Mouse (Mus musculus) intestine, postnatal 0 days (tissue): ENCODE data around the gene Mpc2. TPM values are rescaled to one million over a fixed set of nuclear protein-coding genes. Genes with fewer than 3 reads are reported as not detected.

Experiments
- ATAC-seq: fragments of 200-750 bp; cut with Nextera tagmentation; 2 replicates; pipeline ENCODE4 v1.8.0; 2017; ENCODE audit warnings: mild to moderate bottlenecking, moderate TSS enrichment, moderate library complexity
- H3K27ac ChIP-seq: fragments of 300-500 bp; sonication (generic); 2 replicates; pipeline ENCODE4 v1.5.1; 2014; ENCODE audit warnings: mild to moderate bottlenecking, low read depth, low read length, moderate library complexity
- H3K27me3 ChIP-seq: fragments of 300-500 bp; sonication (generic); replicated peaks from 2 replicates; pipeline ENCODE4 v1.6.1; 2014; ENCODE audit warnings: low read length, mixed read lengths; ENCODE audit not compliant: control insufficient read depth, insufficient read depth
- H3K36me3 ChIP-seq: fragments of 300-500 bp; sonication (generic); 2 replicates; pipeline ENCODE4 v1.6.1; 2014; ENCODE audit warnings: mild to moderate bottlenecking, moderate library complexity; ENCODE audit not compliant: control insufficient read depth, insufficient read depth
- H3K4me1 ChIP-seq: fragments of 300-500 bp; sonication (generic); replicated peaks from 2 replicates; pipeline ENCODE4 v1.6.1; 2014; ENCODE audit warnings: antibody characterized with exemption, low read length, mixed read lengths; ENCODE audit not compliant: control insufficient read depth, insufficient read depth
- H3K4me2 ChIP-seq: fragments of 300-500 bp; sonication (generic); replicated peaks from 2 replicates; pipeline ENCODE4 v1.6.1; 2014; ENCODE audit warnings: low read depth, mild to moderate bottlenecking, moderate library complexity
- H3K4me3 ChIP-seq: fragments of 300-500 bp; sonication (generic); 2 replicates; pipeline ENCODE4 v1.5.1; 2014; ENCODE audit warnings: low read depth, low read length
- H3K9ac ChIP-seq: fragments of 300-500 bp; sonication (generic); 2 replicates; pipeline ENCODE4 v1.6.1; 2014; ENCODE audit warnings: mild to moderate bottlenecking, low read depth, low read length
- H3K9me3 ChIP-seq: fragments of 300-500 bp; sonication (generic); 2 replicates; pipeline ENCODE4 v1.6.1; 2016; ENCODE audit warnings: mixed run types; ENCODE audit not compliant: control insufficient read depth
- CTCF ChIP-seq: sonication (generic); IDR thresholded peaks from 2 replicates; pipeline ENCODE4 v1.5.1; 2016; ENCODE audit warnings: low read depth, mild to moderate bottlenecking, control low read depth, antibody characterized with exemption, moderate library complexity
- whole genome bisulfite sequencing: fragments of 180-500 bp; shearing (Covaris S2); extraction: QIAGEN DNeasy Blood & Tissue Kit; methylation state at CpG from one replicate; pipeline ENCODE4 v1.1.7; 2014; 5-methylcytosine and 5-hydroxymethylcytosine counted together
- polyA plus RNA-seq: library from polyadenylated mRNA; unstranded; fragments of >200 nt; fragmentation: Nextera tagmentation; extraction: Ambion mirVana; gene quantifications from 2 replicates; pipeline ENCODE4 v1.2.1, GENCODE M21; 2015

Gene Mpc2
- polyA plus RNA-seq, 1 experiment from 2014 or later = 203 TPM

DNA sequence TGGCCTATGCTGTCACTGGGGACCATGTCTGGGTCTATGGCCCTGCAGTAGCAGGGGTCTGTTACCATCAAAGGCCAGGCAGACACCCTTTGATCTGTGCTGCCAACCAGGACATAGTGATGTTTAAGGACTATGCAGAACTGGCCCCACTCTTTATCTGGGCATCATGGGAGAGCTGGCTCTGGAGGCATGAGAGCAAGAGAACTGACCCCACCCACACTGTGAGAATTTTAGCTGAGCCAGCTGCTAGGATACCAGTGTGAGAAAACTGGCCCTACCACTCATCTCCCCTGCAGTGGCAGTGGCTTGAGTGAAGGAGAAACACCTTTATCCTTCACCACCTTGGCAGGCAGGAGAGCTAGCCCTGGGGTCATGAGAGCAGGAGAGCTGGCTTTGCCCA, 19.2 kb upstream of the Mpc2 start:
- Histone ChIP-seq H3K9ac (no peak overlapping the region), H3K27me3 (no peaks in the 10 kb centered on the region), H3K4me3 (no peak overlapping the region), H3K9me3 (no peaks in the 10 kb centered on the region), H3K4me2 (no peak overlapping the region), H3K36me3 (no peaks in the 10 kb centered on the region), H3K27ac (no peak overlapping the region), H3K4me1 (no peaks in the 10 kb centered on the region)
- no peak for TF ChIP-seq CTCF
- ATAC-seq = no peak

DNA sequence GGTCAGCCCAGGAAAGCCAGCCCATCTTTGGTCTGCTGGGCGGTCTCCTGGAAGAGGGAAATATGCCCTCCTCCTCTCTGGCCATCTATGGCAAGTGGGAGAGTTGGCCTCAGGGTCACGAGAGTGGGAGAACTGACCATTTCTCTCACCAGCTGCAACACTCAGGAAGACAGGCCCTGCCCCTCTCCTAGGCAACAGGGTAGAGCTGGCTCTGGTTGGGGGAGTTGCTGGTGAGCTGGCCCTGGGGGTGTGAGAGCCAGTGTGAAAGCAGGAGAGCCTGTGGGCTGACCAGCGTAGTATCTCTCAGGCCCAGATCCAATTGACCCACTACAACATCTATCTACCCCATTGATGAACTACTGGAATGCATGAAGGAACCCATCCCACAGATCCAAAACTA, 18.7 kb upstream of the Mpc2 start:
- Histone ChIP-seq H3K27me3 (no peaks in the 10 kb centered on the region), H3K9me3 (no peaks in the 10 kb centered on the region), H3K4me2 (no peak overlapping the region), H3K36me3 (no peaks in the 10 kb centered on the region), H3K4me3 (no peak overlapping the region), H3K9ac (no peak overlapping the region), H3K27ac (no peak overlapping the region), H3K4me1 (no peaks in the 10 kb centered on the region)
- ATAC-seq = no peak
- no peak for TF ChIP-seq CTCF
- 93% methylated on average over 3 of the region's 3 CpGs for WGBS

DNA sequence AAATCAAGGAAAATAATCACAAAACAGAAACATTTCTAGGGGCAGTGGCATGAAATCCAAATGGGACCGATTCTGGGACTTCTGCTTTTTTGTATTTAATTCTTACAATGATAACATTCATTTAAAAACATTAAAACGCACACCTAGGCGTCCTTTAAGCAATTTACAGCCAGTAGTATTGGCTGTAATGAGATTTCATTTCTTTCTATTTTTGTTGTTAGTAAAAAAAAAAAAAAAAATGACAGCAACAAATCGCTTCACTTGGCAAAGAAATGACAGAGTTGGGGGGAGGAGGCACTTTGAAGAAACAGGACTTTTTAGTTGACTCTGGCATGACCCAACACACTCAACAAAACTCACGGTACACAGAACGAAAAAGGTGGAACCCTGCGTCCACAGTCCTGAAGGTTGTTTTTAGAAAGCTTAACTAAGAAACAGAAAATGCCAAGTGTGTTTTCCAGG, 1.4 kb upstream of the Mpc2 start:
- Histone ChIP-seq H3K4me3 (peak overlapping the region; percentile 97), H3K9ac (peak overlapping the region; percentile 90), H3K27me3 (no peaks in the 10 kb centered on the region), H3K9me3 (no peaks in the 10 kb centered on the region), H3K4me2 (peak overlapping the region; percentile 80), H3K27ac (no peak overlapping the region), H3K4me1 (no peaks in the 10 kb centered on the region), H3K36me3 (no peaks in the 10 kb centered on the region)
- no peak for TF ChIP-seq CTCF
- 18% methylated on average over 7 of the region's 7 CpGs for WGBS
- ATAC-seq = no peak

DNA sequence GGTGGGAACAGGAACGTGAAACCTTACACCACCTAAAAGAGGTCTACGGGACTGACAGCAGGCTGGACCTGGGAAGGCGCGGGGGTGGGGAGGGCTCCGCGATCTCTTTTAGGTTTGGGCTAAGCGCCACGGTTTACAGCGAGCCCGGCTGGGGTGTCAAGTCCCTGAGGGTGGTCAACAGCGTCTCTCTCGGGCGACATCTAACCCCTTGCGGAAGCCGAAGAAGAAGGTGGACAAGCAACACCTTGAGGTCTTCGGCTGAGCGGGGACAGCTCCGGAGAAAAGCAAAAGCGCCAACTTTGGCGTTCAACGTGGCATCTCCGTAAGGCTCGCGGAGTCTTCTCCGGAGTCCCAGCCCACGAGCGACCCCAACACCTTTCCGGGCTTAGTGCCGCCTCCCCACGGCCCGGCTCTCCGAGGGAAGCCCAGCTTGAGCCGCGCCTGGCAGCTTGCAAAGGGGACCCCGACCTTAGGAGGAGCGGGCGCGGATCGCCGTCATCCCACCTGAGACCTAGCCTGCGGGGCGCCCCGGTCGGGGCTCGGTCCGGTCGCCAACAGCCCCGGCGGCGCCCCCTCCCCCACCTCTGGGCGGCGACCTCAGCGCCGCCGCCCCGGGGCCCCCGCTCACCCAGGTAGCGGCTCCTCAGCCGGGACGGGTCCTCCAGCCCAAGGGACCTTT, 795 bp upstream of the Mpc2 start:
- under 1% methylated on average over 54 of the region's 60 CpGs for WGBS
- peak overlapping the region; percentile 97 for H3K4me3 ChIP-seq
- ATAC-seq = peak; percentile 0
- no peaks in the 10 kb centered on the region for H3K27me3 ChIP-seq
- no peaks in the 10 kb centered on the region for H3K36me3 ChIP-seq
- peak overlapping the region; percentile 97 for H3K27ac ChIP-seq
- no peaks in the 10 kb centered on the region for H3K9me3 ChIP-seq
- no peaks in the 10 kb centered on the region for H3K4me1 ChIP-seq
- TF ChIP-seq CTCF = no peak; the same call in 1 of the 2 replicates
- peak overlapping the region; percentile 80 for H3K4me2 ChIP-seq
- peak overlapping the region; percentile 90 for H3K9ac ChIP-seq

DNA sequence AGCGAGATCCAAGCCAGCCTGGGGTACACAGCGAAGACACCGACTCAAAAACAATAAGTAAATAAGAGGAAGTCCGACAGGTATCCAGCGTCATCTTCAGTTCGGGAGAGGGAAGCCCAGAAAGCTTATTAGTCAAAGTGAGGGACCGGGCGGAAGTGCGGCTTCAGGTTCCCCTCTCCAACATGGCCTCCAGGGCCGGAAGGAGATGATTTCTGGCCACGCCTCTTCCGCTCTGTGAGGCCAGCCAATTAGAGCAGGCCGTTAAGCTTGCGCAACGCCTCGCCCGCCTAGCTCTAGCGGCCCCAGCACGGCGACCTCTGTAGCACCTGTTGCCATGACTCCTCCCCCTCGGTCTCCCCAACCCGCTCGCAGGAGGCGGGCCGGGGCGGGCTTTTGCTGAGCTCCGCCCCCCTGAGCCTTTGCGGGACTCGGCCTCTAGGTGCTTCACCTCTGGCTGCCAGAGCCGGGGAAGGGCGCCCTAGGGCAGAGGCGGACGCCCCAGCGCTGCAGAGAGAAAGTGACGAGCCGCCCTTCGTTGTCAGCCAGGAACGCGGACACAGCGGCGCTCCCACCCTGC, 452 bp downstream of the Mpc2 start:
- peak; percentile 73 for TF ChIP-seq CTCF
- Histone ChIP-seq H3K27me3 (no peaks in the 10 kb centered on the region), H3K36me3 (no peaks in the 10 kb centered on the region), H3K9me3 (no peaks in the 10 kb centered on the region), H3K9ac (peak overlapping the region; percentile 90), H3K4me3 (peak overlapping the region; percentile 97), H3K27ac (peak overlapping the region; percentile 97), H3K4me1 (no peaks in the 10 kb centered on the region), H3K4me2 (peak overlapping the region; percentile 81)
- WGBS = 0% methylated on average over 40 of the region's 41 CpGs
- ATAC-seq = peak; percentile 95

DNA sequence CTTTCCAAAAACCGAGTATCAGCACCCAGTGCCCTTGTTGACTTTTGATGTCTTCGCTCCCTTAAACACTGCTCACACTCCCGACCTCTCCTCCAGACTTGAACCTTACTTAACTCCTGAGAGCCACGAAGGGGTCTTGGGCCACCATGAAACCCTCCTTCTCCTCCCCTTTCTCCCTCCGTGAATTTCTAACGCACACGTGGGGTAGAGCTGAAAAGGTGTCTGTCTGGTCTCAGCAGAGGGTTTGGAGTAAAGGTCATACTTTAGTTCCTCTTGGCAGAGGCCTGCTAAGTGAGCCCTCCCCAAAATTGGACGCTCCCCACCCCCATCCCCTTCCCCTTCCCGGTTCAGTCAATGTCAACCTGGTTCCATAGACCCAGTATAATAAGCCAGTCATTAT, 1.2 kb downstream of the Mpc2 start:
- peak overlapping the region; percentile 95 for H3K27ac ChIP-seq
- peak overlapping the region; percentile 81 for H3K4me2 ChIP-seq
- no peak for TF ChIP-seq CTCF
- no peak for ATAC-seq
- no peaks in the 10 kb centered on the region for H3K9me3 ChIP-seq
- no peaks in the 10 kb centered on the region for H3K4me1 ChIP-seq
- peak overlapping the region; percentile 97 for H3K4me3 ChIP-seq
- no peaks in the 10 kb centered on the region for H3K36me3 ChIP-seq
- H3K9ac ChIP-seq = peak overlapping the region; percentile 85
- WGBS = 1% methylated on average over 9 of the region's 9 CpGs
- H3K27me3 ChIP-seq = no peaks in the 10 kb centered on the region
